Mouse (Mus musculus): Measurements from ENCODE around the gene Crp. TPM values are rescaled to one million over a fixed set of nuclear protein-coding genes. Genes with fewer than 3 reads are reported as not detected.

Crp gene
- polyA plus RNA-seq, 1 experiment from 2014 or later: not detected

DNA sequence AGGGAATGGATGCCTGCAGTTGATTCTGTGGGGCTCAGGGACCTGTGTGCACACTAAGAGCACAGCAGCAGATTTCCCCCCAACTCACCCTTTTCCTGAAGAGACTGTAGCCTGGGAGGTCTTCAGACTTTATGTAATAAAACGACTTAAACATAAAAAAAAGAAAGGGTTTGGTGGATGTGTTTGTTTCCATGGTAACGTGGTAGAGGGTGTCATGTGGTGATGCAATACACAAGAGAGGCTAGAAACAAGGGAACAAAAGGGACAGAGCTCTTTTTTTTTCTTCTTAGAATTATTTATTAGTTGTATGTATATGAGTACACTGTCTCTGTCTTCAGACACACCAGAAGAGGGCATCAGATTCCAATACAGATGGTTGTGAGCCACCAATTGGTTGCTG is 32.4 kb upstream of the Crp start:
- H3K4me1 ChIP-seq (ENCODE audit: control insufficient read depth, insufficient read depth, low read length): no peaks in the 10 kb centered on the region
- no peak overlapping the region for H3K4me3 ChIP-seq (ENCODE audit: low read depth, low read length)
- no peak overlapping the region for H3K9ac ChIP-seq (ENCODE audit: low read length)
- H3K4me2 ChIP-seq (ENCODE audit: low read depth, severe bottlenecking): no peak overlapping the region
- H3K27ac ChIP-seq (replicated peaks; ENCODE audit: low read depth, low read length): no peak overlapping the region
- 73% methylated on average over 2 of the region's 2 CpGs for WGBS
- H3K9me3 ChIP-seq (ENCODE audit: control insufficient read depth, low read length): no peaks in the 10 kb centered on the region
- no peak for DNase-seq (ENCODE audit: low spot score)
- no peaks in the 10 kb centered on the region for H3K36me3 ChIP-seq (ENCODE audit: control insufficient read depth, insufficient read depth, low read length)
- no peaks in the 10 kb centered on the region for H3K27me3 ChIP-seq (ENCODE audit: control insufficient read depth, insufficient read depth, low read length)
- no peak for ATAC-seq (ENCODE audit: insufficient number of reproducible peaks, low FRiP score, low TSS enrichment, low read depth)

DNA sequence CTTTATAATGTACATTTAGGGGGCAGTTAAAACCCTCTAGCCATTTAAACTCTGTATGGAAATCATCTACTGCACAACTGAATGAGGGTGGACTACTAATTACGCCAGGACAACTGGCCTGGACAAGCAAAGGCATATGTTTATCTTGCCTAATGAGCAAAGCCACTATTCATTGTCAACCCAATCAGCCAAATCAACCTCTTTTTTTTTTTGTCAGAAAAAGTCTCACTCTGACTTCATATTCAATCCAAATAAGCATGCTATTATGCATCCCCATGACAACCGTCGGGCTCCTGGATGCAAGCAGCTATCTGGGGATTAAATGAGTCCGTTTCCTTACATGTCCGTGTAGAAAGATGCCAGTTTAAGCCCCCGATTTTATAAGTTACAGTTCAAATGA is 30.3 kb upstream of the Crp start:
- Histone ChIP-seq H3K27ac (replicated peaks; ENCODE audit: low read depth, low read length) (no peak overlapping the region), H3K9ac (ENCODE audit: low read length) (no peak overlapping the region), H3K4me1 (ENCODE audit: control insufficient read depth, insufficient read depth, low read length) (no peaks in the 10 kb centered on the region), H3K4me2 (ENCODE audit: low read depth, severe bottlenecking) (no peak overlapping the region), H3K36me3 (ENCODE audit: control insufficient read depth, insufficient read depth, low read length) (no peaks in the 10 kb centered on the region), H3K9me3 (ENCODE audit: control insufficient read depth, low read length) (no peaks in the 10 kb centered on the region), H3K27me3 (ENCODE audit: control insufficient read depth, insufficient read depth, low read length) (no peaks in the 10 kb centered on the region), H3K4me3 (ENCODE audit: low read depth, low read length) (no peak overlapping the region)
- 86% methylated on average over 6 of the region's 6 CpGs for WGBS
- no peak for DNase-seq (ENCODE audit: low spot score)
- ATAC-seq (ENCODE audit: insufficient number of reproducible peaks, low FRiP score, low TSS enrichment, low read depth): no peak

DNA sequence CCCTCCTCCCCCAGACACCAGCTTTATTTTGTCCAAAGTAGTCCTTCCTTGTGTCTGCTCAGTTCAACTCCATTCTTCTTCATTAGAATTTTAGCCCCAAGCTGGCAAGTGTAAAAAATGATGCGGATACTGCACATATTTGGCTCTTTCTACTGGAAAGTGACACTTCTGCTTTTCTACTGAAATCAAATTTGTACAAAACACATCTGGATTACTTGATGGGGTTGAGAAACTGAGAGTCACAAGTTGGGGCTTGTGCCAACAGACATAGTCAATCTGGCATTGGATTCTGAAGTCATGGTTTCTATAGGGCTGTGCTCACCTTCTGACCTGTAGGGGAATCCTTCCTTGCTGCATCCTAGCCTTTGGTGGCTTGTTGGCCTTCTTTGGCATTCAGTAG is 27.1 kb upstream of the Crp start:
- no peaks in the 10 kb centered on the region for H3K27me3 ChIP-seq (ENCODE audit: control insufficient read depth, insufficient read depth, low read length)
- ATAC-seq (ENCODE audit: insufficient number of reproducible peaks, low FRiP score, low TSS enrichment, low read depth) (no peak), DNase-seq (ENCODE audit: low spot score) (no peak)
- no peak overlapping the region for H3K4me3 ChIP-seq (ENCODE audit: low read depth, low read length)
- H3K9me3 ChIP-seq (ENCODE audit: control insufficient read depth, low read length): no peaks in the 10 kb centered on the region
- no peak overlapping the region for H3K4me2 ChIP-seq (ENCODE audit: low read depth, severe bottlenecking)
- no peak overlapping the region for H3K27ac ChIP-seq (replicated peaks; ENCODE audit: low read depth, low read length)
- 85% methylated on average over 1 of the region's 1 CpGs for WGBS
- no peaks in the 10 kb centered on the region for H3K36me3 ChIP-seq (ENCODE audit: control insufficient read depth, insufficient read depth, low read length)
- H3K4me1 ChIP-seq (ENCODE audit: control insufficient read depth, insufficient read depth, low read length): no peaks in the 10 kb centered on the region
- no peak overlapping the region for H3K9ac ChIP-seq (ENCODE audit: low read length)

DNA sequence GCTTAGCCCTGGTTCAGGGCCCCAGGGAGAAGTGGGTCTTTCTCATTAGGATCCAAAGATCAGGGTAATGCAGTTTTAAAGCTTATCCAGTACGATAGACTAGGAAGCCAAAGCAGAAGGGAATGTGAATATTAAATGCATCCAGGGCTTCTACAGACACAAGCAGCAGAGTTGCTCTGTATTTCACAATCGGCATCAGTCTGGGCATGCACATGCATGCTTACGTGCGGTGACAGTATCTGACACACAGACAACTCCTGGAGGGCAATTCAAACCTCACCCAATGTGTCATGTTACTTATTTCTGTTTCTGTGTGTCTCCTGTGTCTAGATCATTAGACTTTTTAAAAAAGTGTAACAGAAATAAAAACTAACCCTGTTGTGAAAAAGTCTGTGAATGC is 17.1 kb upstream of the Crp start:
- H3K4me1 ChIP-seq (ENCODE audit: control insufficient read depth, insufficient read depth, low read length): no peaks in the 10 kb centered on the region
- no peaks in the 10 kb centered on the region for H3K27me3 ChIP-seq (ENCODE audit: control insufficient read depth, insufficient read depth, low read length)
- H3K9me3 ChIP-seq (ENCODE audit: control insufficient read depth, low read length): no peaks in the 10 kb centered on the region
- no peak overlapping the region for H3K9ac ChIP-seq (ENCODE audit: low read length)
- ATAC-seq (ENCODE audit: insufficient number of reproducible peaks, low FRiP score, low TSS enrichment, low read depth): no peak
- no peak overlapping the region for H3K27ac ChIP-seq (replicated peaks; ENCODE audit: low read depth, low read length)
- H3K4me3 ChIP-seq (ENCODE audit: low read depth, low read length): no peak overlapping the region
- H3K36me3 ChIP-seq (ENCODE audit: control insufficient read depth, insufficient read depth, low read length): no peaks in the 10 kb centered on the region
- H3K4me2 ChIP-seq (ENCODE audit: low read depth, severe bottlenecking): no peak overlapping the region
- WGBS: 92% methylated on average over 4 of the region's 4 CpGs
- no peak for DNase-seq (ENCODE audit: low spot score)

DNA sequence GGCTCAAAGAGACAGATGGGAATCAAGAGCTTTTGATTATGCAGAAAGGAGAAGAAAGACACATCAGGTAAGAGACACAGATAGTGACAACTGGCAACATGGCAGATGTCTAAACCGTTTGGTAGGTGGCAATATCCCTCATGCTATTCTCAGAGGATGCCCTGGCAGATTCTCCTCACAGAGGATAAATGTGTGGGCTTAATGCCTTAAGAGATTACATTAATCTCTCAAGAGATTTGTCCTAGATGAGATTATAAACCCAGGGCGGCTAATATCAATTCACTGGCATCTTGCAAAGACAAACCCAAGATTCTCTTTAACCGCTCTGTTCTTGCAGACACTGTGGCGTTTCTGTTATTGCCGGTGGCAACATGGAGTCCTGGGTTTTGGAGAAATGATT is 14.3 kb upstream of the Crp start:
- no peaks in the 10 kb centered on the region for H3K4me1 ChIP-seq (ENCODE audit: control insufficient read depth, insufficient read depth, low read length)
- 90% methylated on average over 5 of the region's 5 CpGs for WGBS

DNA sequence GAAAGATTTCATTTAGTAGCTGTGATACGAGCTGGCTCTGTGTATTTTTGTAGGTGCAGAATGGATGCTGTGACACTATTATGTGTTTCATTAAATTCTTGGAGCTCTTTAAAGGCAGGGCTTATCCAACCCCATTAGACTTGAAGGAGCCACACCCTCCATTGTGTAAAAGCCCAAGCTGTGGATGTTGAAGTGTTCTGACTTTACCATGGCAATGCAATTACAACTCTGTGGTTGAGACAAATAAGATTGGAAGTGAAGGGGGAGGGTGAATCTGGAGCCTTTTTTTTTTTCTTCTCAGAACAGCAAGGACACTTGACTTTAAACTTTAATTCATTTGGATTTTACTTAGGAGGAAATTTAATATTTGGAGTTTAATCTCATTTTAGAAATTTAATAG is 13.9 kb upstream of the Crp start:
- no peak overlapping the region for H3K9ac ChIP-seq (ENCODE audit: low read length)
- no peaks in the 10 kb centered on the region for H3K27me3 ChIP-seq (ENCODE audit: control insufficient read depth, insufficient read depth, low read length)
- no peak overlapping the region for H3K27ac ChIP-seq (replicated peaks; ENCODE audit: low read depth, low read length)
- H3K4me2 ChIP-seq (ENCODE audit: low read depth, severe bottlenecking): no peak overlapping the region
- ATAC-seq (ENCODE audit: insufficient number of reproducible peaks, low FRiP score, low TSS enrichment, low read depth) (no peak), DNase-seq (ENCODE audit: low spot score) (no peak)
- WGBS: 74% methylated on average over 1 of the region's 1 CpGs
- H3K9me3 ChIP-seq (ENCODE audit: control insufficient read depth, low read length): no peaks in the 10 kb centered on the region
- no peaks in the 10 kb centered on the region for H3K36me3 ChIP-seq (ENCODE audit: control insufficient read depth, insufficient read depth, low read length)
- no peak overlapping the region for H3K4me3 ChIP-seq (ENCODE audit: low read depth, low read length)
- no peaks in the 10 kb centered on the region for H3K4me1 ChIP-seq (ENCODE audit: control insufficient read depth, insufficient read depth, low read length)

More for the DNA sequence above, 14.3 kb upstream of the Crp start:
- DNase-seq (ENCODE audit: low spot score): no peak
- Histone ChIP-seq H3K27me3 (ENCODE audit: control insufficient read depth, insufficient read depth, low read length) (no peaks in the 10 kb centered on the region), H3K36me3 (ENCODE audit: control insufficient read depth, insufficient read depth, low read length) (no peaks in the 10 kb centered on the region), H3K9me3 (ENCODE audit: control insufficient read depth, low read length) (no peaks in the 10 kb centered on the region), H3K4me2 (ENCODE audit: low read depth, severe bottlenecking) (no peak overlapping the region), H3K27ac (replicated peaks; ENCODE audit: low read depth, low read length) (no peak overlapping the region), H3K9ac (ENCODE audit: low read length) (no peak overlapping the region), H3K4me3 (ENCODE audit: low read depth, low read length) (no peak overlapping the region)
- ATAC-seq (ENCODE audit: insufficient number of reproducible peaks, low FRiP score, low TSS enrichment, low read depth): no peak

DNA sequence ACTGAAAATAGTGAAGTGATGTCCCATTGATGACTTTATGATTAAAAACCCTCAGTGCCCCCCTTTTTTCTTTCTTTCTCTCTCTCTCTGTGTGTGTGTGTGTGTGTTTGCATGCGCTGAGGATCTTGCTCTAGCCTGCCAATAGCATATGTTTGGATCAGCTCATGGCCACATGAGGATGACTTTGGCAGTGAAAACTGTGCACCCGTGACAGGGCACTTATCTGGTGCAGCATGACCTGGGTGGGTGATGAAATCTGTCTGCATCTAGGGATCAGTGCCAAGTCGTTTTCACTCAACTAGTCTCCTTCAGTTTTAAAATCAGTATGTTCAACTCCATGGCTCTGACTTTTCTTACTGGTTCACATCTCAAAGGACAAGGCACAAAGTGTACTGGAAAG is 12.7 kb upstream of the Crp start:
- Histone ChIP-seq H3K4me3 (ENCODE audit: low read depth, low read length) (no peak overlapping the region), H3K27ac (replicated peaks; ENCODE audit: low read depth, low read length) (no peak overlapping the region), H3K4me2 (ENCODE audit: low read depth, severe bottlenecking) (no peak overlapping the region), H3K4me1 (ENCODE audit: control insufficient read depth, insufficient read depth, low read length) (no peaks in the 10 kb centered on the region), H3K9me3 (ENCODE audit: control insufficient read depth, low read length) (no peaks in the 10 kb centered on the region), H3K9ac (ENCODE audit: low read length) (no peak overlapping the region), H3K27me3 (ENCODE audit: control insufficient read depth, insufficient read depth, low read length) (no peaks in the 10 kb centered on the region), H3K36me3 (ENCODE audit: control insufficient read depth, insufficient read depth, low read length) (no peaks in the 10 kb centered on the region)
- 80% methylated on average over 3 of the region's 3 CpGs for WGBS
- DNase-seq (ENCODE audit: low spot score) (no peak), ATAC-seq (ENCODE audit: insufficient number of reproducible peaks, low FRiP score, low TSS enrichment, low read depth) (no peak)

DNA sequence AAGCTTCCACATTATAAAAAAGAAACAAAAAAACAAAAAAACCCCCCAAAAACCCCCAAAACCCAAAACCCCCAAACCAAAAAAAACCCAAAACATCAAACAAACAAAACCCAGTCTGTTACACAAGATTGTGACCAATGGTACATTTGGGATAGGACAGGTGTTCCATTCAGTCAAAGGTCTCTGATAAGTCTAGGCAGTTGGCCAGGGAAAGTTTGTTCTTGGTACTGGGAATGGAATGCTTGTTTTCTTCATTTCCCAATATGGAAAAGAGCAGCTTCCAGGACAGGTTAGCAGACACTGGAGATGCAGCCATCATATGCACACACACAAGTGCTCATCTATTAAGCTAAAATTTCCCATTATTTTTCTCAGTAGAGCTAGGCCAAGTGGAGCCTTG is 433 bp upstream of the Crp start:
- Histone ChIP-seq H3K27ac (replicated peaks; ENCODE audit: low read depth, low read length) (no peak overlapping the region), H3K36me3 (ENCODE audit: control insufficient read depth, insufficient read depth, low read length) (no peaks in the 10 kb centered on the region), H3K4me2 (ENCODE audit: low read depth, severe bottlenecking) (no peak overlapping the region), H3K9me3 (ENCODE audit: control insufficient read depth, low read length) (no peaks in the 10 kb centered on the region), H3K9ac (ENCODE audit: low read length) (no peak overlapping the region), H3K4me1 (ENCODE audit: control insufficient read depth, insufficient read depth, low read length) (no peaks in the 10 kb centered on the region), H3K27me3 (ENCODE audit: control insufficient read depth, insufficient read depth, low read length) (no peaks in the 10 kb centered on the region), H3K4me3 (ENCODE audit: low read depth, low read length) (no peak overlapping the region)
- no peak for DNase-seq (ENCODE audit: low spot score)
- ATAC-seq (ENCODE audit: insufficient number of reproducible peaks, low FRiP score, low TSS enrichment, low read depth): no peak

DNA sequence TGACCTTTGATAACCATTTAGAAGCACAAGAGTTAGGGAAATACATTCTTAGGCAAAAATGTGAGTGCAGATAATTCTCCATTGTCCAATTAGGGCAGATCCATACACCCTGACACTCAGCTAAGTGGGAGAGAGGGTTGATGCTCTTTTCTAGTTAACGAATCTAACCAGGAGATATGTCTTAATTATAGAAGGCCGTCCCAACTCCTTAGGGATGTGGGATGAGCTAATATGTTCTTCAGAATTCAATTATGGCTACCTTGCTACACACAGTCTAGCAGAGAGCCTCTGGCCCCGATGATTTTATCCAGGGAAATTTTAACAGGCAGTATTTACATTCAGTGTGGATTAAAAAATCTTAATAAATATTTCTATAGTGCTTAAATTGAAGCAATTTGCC is 3.0 kb downstream of the Crp start:
- Histone ChIP-seq H3K9ac (ENCODE audit: low read length) (no peak overlapping the region), H3K27ac (replicated peaks; ENCODE audit: low read depth, low read length) (no peak overlapping the region), H3K27me3 (ENCODE audit: control insufficient read depth, insufficient read depth, low read length) (no peaks in the 10 kb centered on the region), H3K4me2 (ENCODE audit: low read depth, severe bottlenecking) (no peak overlapping the region), H3K9me3 (ENCODE audit: control insufficient read depth, low read length) (no peaks in the 10 kb centered on the region), H3K36me3 (ENCODE audit: control insufficient read depth, insufficient read depth, low read length) (no peaks in the 10 kb centered on the region), H3K4me1 (ENCODE audit: control insufficient read depth, insufficient read depth, low read length) (no peaks in the 10 kb centered on the region), H3K4me3 (ENCODE audit: low read depth, low read length) (no peak overlapping the region)
- ATAC-seq (ENCODE audit: insufficient number of reproducible peaks, low FRiP score, low TSS enrichment, low read depth): no peak
- 84% methylated on average over 3 of the region's 3 CpGs for WGBS
- DNase-seq (ENCODE audit: low spot score): no peak
